Mouse (Mus musculus) heart, embryonic 16.5 days (tissue): ENCODE measurements at regions not wholly inside any gene's neighbourhood (a gene's known extent, or its start where the extent isn't known, plus 50 kb on each side); places are given as distances from the start of the nearest gene placed in this dataset.

Source experiments
- ATAC-seq: fragments of 200-750 bp; cut with Nextera tagmentation; replicated peaks from 2 replicates; pipeline ENCODE4 v1.8.0; 2017; ENCODE audit warnings: moderate number of reproducible peaks; ENCODE audit not compliant: insufficient read depth, low FRiP score; ENCODE audit errors: extremely low read depth
- H3K27ac ChIP-seq: fragments of 300-500 bp; sonication (generic); 2 replicates; pipeline ENCODE4 v1.5.1; 2014; ENCODE audit warnings: mild to moderate bottlenecking, low read length, control low read depth, moderate library complexity
- H3K27me3 ChIP-seq: fragments of 300-500 bp; sonication (generic); 2 replicates; pipeline ENCODE4 v1.6.1; 2014; ENCODE audit warnings: low read length, mixed read lengths; ENCODE audit not compliant: control insufficient read depth, insufficient read depth
- H3K36me3 ChIP-seq: fragments of 300-500 bp; sonication (generic); 2 replicates; pipeline ENCODE4 v1.6.1; 2014; ENCODE audit not compliant: control insufficient read depth, insufficient read depth
- H3K4me1 ChIP-seq: fragments of 300-500 bp; sonication (generic); 2 replicates; pipeline ENCODE4 v1.6.1; 2014; ENCODE audit warnings: low read length, mixed read lengths; ENCODE audit not compliant: control insufficient read depth, insufficient read depth
- H3K4me2 ChIP-seq: fragments of 300-500 bp; sonication (generic); 2 replicates; pipeline ENCODE4 v1.6.1; 2014; ENCODE audit warnings: low read depth, mild to moderate bottlenecking, control low read depth, low read length
- H3K4me3 ChIP-seq: fragments of 300-500 bp; sonication (generic); 2 replicates; pipeline ENCODE4 v1.5.1; 2014; ENCODE audit warnings: mild to moderate bottlenecking, control low read depth, low read length
- H3K9ac ChIP-seq: fragments of 300-500 bp; sonication (generic); 2 replicates; pipeline ENCODE4 v1.6.1; 2014; ENCODE audit warnings: low read length, control low read depth
- H3K9me3 ChIP-seq: fragments of 300-500 bp; sonication (generic); replicated peaks from 2 replicates; pipeline ENCODE4 v1.6.1; 2016; ENCODE audit warnings: low read length; ENCODE audit not compliant: control insufficient read depth
- WGBS: fragments of 180-500 bp; shearing (Covaris S2); extraction: QIAGEN DNeasy Blood & Tissue Kit; methylation state at CpG from one replicate; pipeline ENCODE4 v1.1.7; 2014; 5-methylcytosine and 5-hydroxymethylcytosine counted together

DNA sequence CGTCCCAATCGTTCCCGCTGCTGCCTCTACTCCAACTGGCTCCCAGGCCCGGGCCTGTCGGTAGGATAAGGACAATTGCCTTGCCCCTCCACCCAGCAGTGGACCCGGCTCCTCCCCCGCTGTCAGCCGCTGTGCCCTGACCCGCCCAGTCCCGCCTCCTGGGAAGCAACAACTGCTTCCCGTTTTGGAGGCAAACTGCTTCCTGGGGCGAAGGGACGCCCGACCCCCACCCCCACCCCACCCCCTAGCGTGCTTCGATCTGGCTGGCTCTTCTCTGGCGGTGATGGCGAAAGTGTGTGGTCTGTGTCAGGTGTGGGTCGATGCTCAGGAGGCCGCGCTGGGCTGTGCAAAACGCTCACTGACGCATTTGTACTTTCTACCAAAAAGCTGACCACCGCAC is 164.9 kb downstream of the Tm4sf1 start:
- H3K27ac ChIP-seq = no peak overlapping the region
- H3K36me3 ChIP-seq = no peaks in the 10 kb centered on the region
- WGBS = 19% methylated on average over 24 of the region's 24 CpGs
- H3K9me3 ChIP-seq = no peaks in the 10 kb centered on the region
- ATAC-seq = peak; percentile 65; the same call in 1 of the 2 replicates
- no peaks in the 10 kb centered on the region for H3K27me3 ChIP-seq
- H3K4me2 ChIP-seq = peak overlapping the region; percentile 73
- no peaks in the 10 kb centered on the region for H3K4me1 ChIP-seq
- 0 out of 2 replicates have a peak overlapping the region, but pooled peaks have one; percentile 6 for H3K9ac ChIP-seq
- H3K4me3 ChIP-seq = peak overlapping the region; percentile 48

DNA sequence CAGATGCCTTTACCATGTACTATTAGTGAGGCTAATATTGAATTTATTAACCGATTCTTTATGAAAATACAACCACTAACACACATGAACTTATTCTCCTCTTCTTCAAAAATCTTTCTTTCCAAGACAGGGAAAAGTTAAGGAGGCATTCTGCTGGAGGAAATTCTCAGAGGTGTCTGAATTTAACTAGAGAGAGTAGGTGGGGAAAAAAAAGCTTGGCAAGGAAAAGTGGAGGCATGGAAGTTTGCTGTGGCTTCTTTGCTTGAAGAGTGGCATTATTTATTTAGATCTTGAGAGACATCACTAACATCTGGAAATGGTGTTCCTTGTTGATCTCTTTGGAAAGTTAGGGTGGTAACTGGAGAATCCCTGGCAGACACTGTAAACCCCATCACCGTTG is 173.2 kb downstream of the Tm4sf1 start:
- no peak for ATAC-seq
- no peak overlapping the region for H3K9ac ChIP-seq

DNA sequence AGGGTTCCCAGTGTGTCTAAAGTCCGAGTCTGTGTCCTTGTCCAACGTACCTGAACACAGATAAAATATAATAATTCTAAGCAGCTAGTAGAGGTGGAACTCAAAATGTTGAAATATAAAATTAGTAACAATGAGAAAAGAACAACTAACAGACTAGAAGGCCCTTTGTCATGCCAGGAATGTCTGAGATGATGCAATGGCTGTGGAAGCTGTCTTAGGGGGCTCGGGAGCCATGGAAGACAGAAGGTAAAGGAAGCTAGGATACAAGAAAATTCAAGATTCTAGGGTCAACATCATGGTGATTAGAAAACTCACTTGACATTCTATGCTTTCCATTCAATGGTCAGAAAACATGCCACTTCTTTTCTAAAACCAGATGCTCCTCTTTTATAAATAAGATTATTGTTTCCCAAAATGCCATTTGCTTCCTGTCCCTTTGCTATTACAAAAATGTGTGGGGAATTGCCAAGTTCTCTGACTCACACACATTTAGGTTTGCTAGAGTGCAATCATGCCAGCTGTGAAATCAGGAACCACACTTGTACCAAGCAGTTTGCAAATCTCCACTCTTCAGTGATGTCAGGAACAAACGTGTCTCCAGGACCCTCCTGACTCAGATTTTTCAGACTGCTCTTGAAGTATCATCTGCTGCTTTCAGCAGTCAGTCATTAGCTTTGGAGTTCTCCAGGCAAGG is 175.8 kb downstream of the Tm4sf1 start:
- H3K36me3 ChIP-seq = no peaks in the 10 kb centered on the region
- H3K4me2 ChIP-seq = no peak overlapping the region
- 60% methylated on average over 4 of the region's 4 CpGs for WGBS
- no peaks in the 10 kb centered on the region for H3K4me1 ChIP-seq
- H3K27me3 ChIP-seq = no peaks in the 10 kb centered on the region
- H3K9me3 ChIP-seq = no peaks in the 10 kb centered on the region
- H3K9ac ChIP-seq = no peak overlapping the region
- no peak for ATAC-seq
- H3K4me3 ChIP-seq = no peak overlapping the region
- no peak overlapping the region for H3K27ac ChIP-seq

More for the DNA sequence above, 173.2 kb downstream of the Tm4sf1 start:
- Histone ChIP-seq H3K27ac (no peak overlapping the region), H3K4me2 (no peak overlapping the region), H3K36me3 (no peaks in the 10 kb centered on the region), H3K4me1 (no peaks in the 10 kb centered on the region), H3K4me3 (no peak overlapping the region), H3K9me3 (no peaks in the 10 kb centered on the region), H3K27me3 (no peaks in the 10 kb centered on the region)
- WGBS = 76% methylated on average over 2 of the region's 2 CpGs

DNA sequence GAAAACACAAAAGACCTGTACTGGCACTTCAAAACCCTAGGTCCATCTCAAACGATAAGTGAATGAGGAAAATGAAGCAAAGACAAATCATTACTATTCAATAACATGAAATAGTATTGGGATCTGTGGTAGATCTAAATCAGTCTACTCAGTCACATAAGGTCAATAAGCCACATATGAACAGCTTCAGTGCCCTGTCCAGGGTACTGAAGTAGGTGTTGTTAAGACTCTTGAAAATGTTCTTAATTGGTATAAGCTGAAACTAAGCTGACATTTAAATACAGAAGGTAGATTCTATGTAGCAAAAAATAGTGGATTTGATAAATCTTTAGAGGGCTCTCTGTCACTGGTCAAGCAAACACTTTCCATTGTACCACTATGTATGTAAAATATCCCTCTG is 183.8 kb downstream of the Tm4sf1 start:
- no peak overlapping the region for H3K27ac ChIP-seq
- no peak overlapping the region for H3K9ac ChIP-seq
- no peak for ATAC-seq
- no peaks in the 10 kb centered on the region for H3K36me3 ChIP-seq
- no peak overlapping the region for H3K4me2 ChIP-seq
- no peak overlapping the region for H3K4me3 ChIP-seq
- WGBS = 82% methylated on average over 1 of the region's 1 CpGs
- H3K27me3 ChIP-seq = no peaks in the 10 kb centered on the region
- no peaks in the 10 kb centered on the region for H3K9me3 ChIP-seq
- no peaks in the 10 kb centered on the region for H3K4me1 ChIP-seq

GRCm38 (mm10) chr3:57102254-57102653 is 199.5 kb downstream of the Tm4sf1 start:
- WGBS = 76% methylated on average over 2 of the region's 2 CpGs
- Histone ChIP-seq H3K36me3 (no peaks in the 10 kb centered on the region), H3K27ac (no peak overlapping the region), H3K4me3 (no peak overlapping the region), H3K9me3 (no peaks in the 10 kb centered on the region), H3K4me1 (no peaks in the 10 kb centered on the region), H3K4me2 (no peak overlapping the region), H3K9ac (no peak overlapping the region), H3K27me3 (no peaks in the 10 kb centered on the region)
- ATAC-seq = no peak

DNA sequence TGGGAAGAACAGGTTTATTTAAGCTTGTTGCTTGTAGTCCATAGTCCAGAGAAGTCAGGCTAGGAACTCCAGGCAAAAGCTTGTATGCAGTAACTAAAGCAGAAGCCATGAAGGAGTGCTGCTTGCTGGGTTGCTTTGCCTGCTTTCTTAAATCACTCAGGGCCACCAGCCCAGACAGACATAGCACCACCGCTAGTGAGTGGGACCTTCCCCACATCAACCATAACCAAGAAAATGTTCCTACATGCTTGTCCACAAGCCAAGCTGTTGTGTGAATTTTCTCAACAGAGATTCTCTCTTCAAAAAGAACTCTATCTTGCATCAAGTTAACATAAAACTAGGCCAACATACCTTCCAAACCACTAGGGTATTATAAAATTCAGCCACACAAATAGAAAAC is 201.3 kb downstream of the Tm4sf1 start:
- no peak for ATAC-seq
- no peak overlapping the region for H3K4me2 ChIP-seq
- H3K4me1 ChIP-seq = no peaks in the 10 kb centered on the region
- 91% methylated on average over 1 of the region's 1 CpGs for WGBS
- H3K4me3 ChIP-seq = no peak overlapping the region
- H3K9ac ChIP-seq = no peak overlapping the region
- no peaks in the 10 kb centered on the region for H3K9me3 ChIP-seq
- no peak overlapping the region for H3K27ac ChIP-seq
- no peaks in the 10 kb centered on the region for H3K36me3 ChIP-seq
- no peaks in the 10 kb centered on the region for H3K27me3 ChIP-seq

DNA sequence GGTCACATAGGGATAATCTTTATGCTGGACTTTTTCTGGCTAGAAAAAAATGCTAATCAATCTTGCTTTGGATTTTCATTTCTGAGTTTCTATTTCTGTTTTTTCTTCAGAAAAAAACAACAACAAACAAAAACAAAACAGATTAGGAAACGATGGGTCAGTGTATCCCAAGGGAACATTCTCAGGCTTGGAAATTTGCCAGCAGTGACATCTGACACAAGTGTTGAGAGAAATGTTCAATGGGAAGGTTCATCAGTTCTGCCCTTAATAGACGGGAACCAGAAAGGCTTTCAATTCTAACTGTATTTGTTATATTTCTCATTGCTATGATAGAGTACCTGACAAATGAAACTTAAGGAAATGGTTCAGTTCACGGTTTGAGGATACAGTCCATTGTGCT is 206.9 kb downstream of the Tm4sf1 start:
- no peak for ATAC-seq
- H3K27me3 ChIP-seq = no peaks in the 10 kb centered on the region
- H3K9me3 ChIP-seq = no peaks in the 10 kb centered on the region
- H3K4me1 ChIP-seq = no peaks in the 10 kb centered on the region
- no peak overlapping the region for H3K9ac ChIP-seq
- no peak overlapping the region for H3K27ac ChIP-seq
- H3K4me2 ChIP-seq = no peak overlapping the region
- no peak overlapping the region for H3K4me3 ChIP-seq
- no peaks in the 10 kb centered on the region for H3K36me3 ChIP-seq
- WGBS = 49% methylated on average over 3 of the region's 3 CpGs

- Histone ChIP-seq H3K4me3 (no peak overlapping the region), H3K27ac (no peak overlapping the region)
- 68% methylated on average over 1 of the region's 1 CpGs for WGBS
Observed at GRCm38 (mm10) chr3:57093201-57093940, 208.4 kb downstream of the Tm4sf1 start.

DNA sequence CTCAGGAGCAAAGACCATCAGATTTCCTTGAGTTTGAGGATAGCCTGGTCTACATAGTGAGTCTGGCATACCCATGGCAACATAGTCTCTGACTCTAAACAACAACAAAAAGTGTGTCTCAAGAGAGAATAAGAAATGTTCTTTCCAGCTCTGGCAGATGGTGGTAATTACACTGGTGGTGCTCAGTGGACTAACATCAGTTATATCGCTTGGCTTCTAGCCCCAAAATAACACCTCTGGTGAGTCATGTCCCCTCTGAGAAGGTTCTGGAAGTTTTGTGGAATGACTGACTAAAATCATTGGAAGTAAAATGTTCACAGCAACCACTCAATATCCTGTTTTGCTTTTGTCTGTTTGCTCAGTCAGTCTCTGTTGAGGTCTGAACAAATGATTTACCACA is 227.3 kb downstream of the Tm4sf1 start:
- Histone ChIP-seq H3K9me3 (no peaks in the 10 kb centered on the region), H3K27ac (no peak overlapping the region), H3K4me3 (no peak overlapping the region), H3K9ac (no peak overlapping the region), H3K4me1 (no peaks in the 10 kb centered on the region), H3K27me3 (no peaks in the 10 kb centered on the region), H3K4me2 (no peak overlapping the region), H3K36me3 (no peaks in the 10 kb centered on the region)
- WGBS = 76% methylated on average over 1 of the region's 1 CpGs
- no peak for ATAC-seq

More at GRCm38 (mm10) chr3:57093201-57093940, 208.4 kb downstream of the Tm4sf1 start:
- Histone ChIP-seq H3K36me3 (no peaks in the 10 kb centered on the region), H3K9ac (no peak overlapping the region), H3K27me3 (no peaks in the 10 kb centered on the region), H3K4me2 (no peak overlapping the region), H3K4me1 (no peaks in the 10 kb centered on the region), H3K9me3 (no peaks in the 10 kb centered on the region)
- no peak for ATAC-seq
